Comparison of ENCODE assay signal across 13 mouse cellular contexts in genomic region chr6:122703251-122703650, GRCm38 (mm10). TPM values are rescaled to one million over a fixed set of nuclear protein-coding genes. Genes with fewer than 3 reads are reported as not detected.
DNase-seq lines count a peak whose midpoint lies in the region; ATAC-seq and TF ChIP-seq lines count a peak whose summit lies in the region.
"Had no signal": no experiment of that assay in that cellular context is flagged by ENCODE, and none has a peak within 500 bp of the region (broad histone marks: within the 10 kb centered on the region; RNA-seq: fewer than 3 reads in every experiment).

No protein-coding gene starts in this region.

- peaks cover 10% of the 10 kb centered on the region for H3K4me1 ChIP-seq in kidney, embryonic 15.5 days
- H3K4me1 ChIP-seq in E14TG2a.4 (replicated peaks; ENCODE audit: low read depth, low read length): peaks cover 48% of the 10 kb centered on the region
- peaks cover 6% of the 10 kb centered on the region for H3K4me1 ChIP-seq in hindbrain, embryonic 15.5 days (replicated peaks)

- no peak for DNase-seq in kidney, postnatal 25 days
- peak; percentile 11 for DNase-seq in brain, embryonic 14.5 days (ENCODE audit: low read depth)
- no peak for DNase-seq in cerebellum, adult 11-12 months
- no peak for DNase-seq in cerebellum, postnatal 14 days
- DNase-seq: layer of hippocampus, postnatal 36 days; spleen, adult 18-20 months; thymus, postnatal 14 days had no signal

- H3K27me3 ChIP-seq in kidney, embryonic 15.5 days: peaks cover 10% of the 10 kb centered on the region
- no peaks in the 10 kb centered on the region for H3K27me3 ChIP-seq in E14TG2a.4 (ENCODE audit: insufficient read depth, low read length)
- 0 out of 2 replicates have a peak, but pooled peaks cover 9% of the 10 kb centered on the region for H3K27me3 ChIP-seq in hindbrain, embryonic 15.5 days

- H3K9me3 ChIP-seq in kidney, embryonic 15.5 days (replicated peaks): no peaks in the 10 kb centered on the region
- no peaks in the 10 kb centered on the region for H3K9me3 ChIP-seq in E14TG2a.4 (ENCODE audit: low read length)
- no peaks in the 10 kb centered on the region for H3K9me3 ChIP-seq in hindbrain, embryonic 15.5 days
- H3K9me3 ChIP-seq: midbrain, embryonic 15.5 days had no signal

- WGBS in kidney, embryonic 15.5 days: 30% methylated on average over 6 of the region's 6 CpGs
- 20% methylated on average over 6 of the region's 6 CpGs for WGBS in hindbrain, embryonic 15.5 days

- no peak overlapping the region; the same call in 1 of the 2 replicates for H3K4me3 ChIP-seq in kidney, embryonic 15.5 days (replicated peaks)
- H3K4me3 ChIP-seq in E14TG2a.4 (replicated peaks; ENCODE audit: low read length): peak overlapping the region; percentile 50
- no peak overlapping the region for H3K4me3 ChIP-seq in hindbrain, embryonic 15.5 days

- no peak for TF ChIP-seq CTCF in E14TG2a.4 (conservative IDR thresholded peaks at IDR 0.05; ENCODE audit: low read length)
- no peak for TF ChIP-seq CTCF in brain, embryonic 14.5 days (IDR thresholded peaks at IDR 0.05; ENCODE audit: borderline replicate concordance, extremely low read depth, insufficient read depth, insufficient read length)

- no peak for ATAC-seq in kidney, embryonic 15.5 days (replicated peaks; ENCODE audit: low FRiP score)
- ATAC-seq in hindbrain, embryonic 15.5 days (ENCODE audit: low FRiP score, low read depth): no peak

- peak overlapping the region; percentile 58; the same call in 1 of the 2 replicates for H3K4me2 ChIP-seq in kidney, embryonic 15.5 days
- H3K4me2 ChIP-seq in hindbrain, embryonic 15.5 days: peak overlapping the region; percentile 53; the same call in 1 of the 2 replicates

- H3K27ac ChIP-seq in kidney, embryonic 15.5 days: no peak overlapping the region
- H3K27ac ChIP-seq in hindbrain, embryonic 15.5 days (replicated peaks): no peak overlapping the region
- H3K27ac ChIP-seq: liver, embryonic 14.5 days; midbrain, embryonic 15.5 days had no signal

- no peaks in the 10 kb centered on the region for H3K36me3 ChIP-seq in kidney, embryonic 15.5 days
- H3K36me3 ChIP-seq in E14TG2a.4 (ENCODE audit: insufficient read depth, low read length): no peaks in the 10 kb centered on the region
- no peaks in the 10 kb centered on the region for H3K36me3 ChIP-seq in hindbrain, embryonic 15.5 days
- H3K36me3 ChIP-seq: midbrain, embryonic 15.5 days had no signal

- no peak overlapping the region for H3K9ac ChIP-seq in kidney, embryonic 15.5 days
- no peak overlapping the region for H3K9ac ChIP-seq in hindbrain, embryonic 15.5 days
- H3K9ac ChIP-seq: liver, embryonic 14.5 days; midbrain, embryonic 15.5 days had no signal

- no peak for TF ChIP-seq POLR2A in brain, embryonic 14.5 days (IDR thresholded peaks at IDR 0.05; ENCODE audit: borderline replicate concordance, extremely low read depth, insufficient read depth, insufficient read length, poor library complexity, severe bottlenecking)

RNA-seq across cellular contexts. Expression of gene Nanog, which starts 4.0 kb away (rescaled TPM):
- polyA plus RNA-seq in kidney, embryonic 15.5 days (2015; fragmentation: Nextera tagmentation; extraction: Ambion mirVana): 0.14 TPM in 1 of 2 replicates, not detected in the other
- polyA plus RNA-seq in brain, embryonic 14.5 days (2012; rRNA removed): 0.22 and 0.23 TPM in 2 replicates
- polyA plus RNA-seq in hindbrain, embryonic 15.5 days (2015; fragmentation: Nextera tagmentation; extraction: Ambion mirVana): 0.09 and 0.25 TPM in 2 replicates
- polyA plus RNA-seq: kidney, embryonic 14.5 days had no signal
